Mouse (Mus musculus) cerebellum, postnatal 14 days (tissue): ENCODE measurements around the gene Gdpd3.
"Not testable (repeated sequence)": the region's sequence is repeated elsewhere in the genome, so short reads cannot be mapped to it uniquely, and the experiment has no call there.

Experiments used
- DNase-seq, 2 experiments: peaks; one replicate each; pipeline ENCODE4 v3.0.0; 2021; ENCODE audit warnings: mixed read lengths in 2 of 2

Gene Gdpd3

GRCm38 (mm10) chr7:126766201-126766600 is at the start of gene Gdpd3:
Gdpd3 (plus strand) TSS chr7:126766334.
- DNase-seq, result peak in 1 of 2 experiments; percentile 9

GRCm38 (mm10) chr7:126717566-126717965 is 48.6 kb upstream of the Gdpd3 start:
- DNase-seq, result no peak

- no peak for DNase-seq
These were observed 47.3 kb upstream of the Gdpd3 start for GRCm38 (mm10) chr7:126718787-126719337.

DNA sequence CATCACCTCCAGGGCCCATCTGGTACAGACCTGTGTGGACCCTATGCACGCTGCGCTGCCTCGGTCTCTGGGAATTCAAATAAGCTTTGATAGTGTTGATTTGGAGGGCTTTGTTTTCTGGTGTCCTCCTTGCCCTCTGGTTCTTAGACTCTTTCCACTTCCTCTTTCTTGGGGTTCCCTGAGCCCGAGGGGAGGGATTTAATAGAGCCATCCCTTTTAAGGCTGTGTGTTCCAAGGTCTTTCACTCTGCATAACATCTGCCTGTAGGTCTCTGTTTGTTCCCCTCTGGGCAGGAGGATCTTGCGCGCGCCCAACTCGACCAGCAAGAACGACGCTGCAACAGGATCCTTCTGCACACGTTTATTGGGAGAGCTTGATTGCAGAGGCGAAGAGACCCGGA is 44.5 kb upstream of the Gdpd3 start:
- no peak for DNase-seq

DNA sequence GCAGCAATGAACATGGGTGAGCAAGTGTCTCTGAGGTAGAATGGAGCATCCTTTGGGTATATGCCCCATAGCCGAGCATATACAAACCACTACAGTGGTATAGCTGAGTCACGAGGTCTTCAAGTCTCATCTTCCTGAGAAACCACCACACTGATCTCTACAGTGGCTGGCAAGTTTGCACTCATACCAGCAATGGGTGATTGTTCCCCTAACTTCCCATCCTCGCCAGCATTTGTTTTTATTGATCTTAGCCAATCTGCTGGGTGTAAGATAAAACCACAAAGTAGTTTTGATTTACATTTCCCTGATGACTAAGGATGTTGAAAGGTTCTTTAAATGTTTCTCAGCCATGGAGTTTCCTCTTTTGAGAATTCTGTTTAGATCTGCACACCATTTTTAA is 41.1 kb upstream of the Gdpd3 start:
- DNase-seq, result no peak

DNA sequence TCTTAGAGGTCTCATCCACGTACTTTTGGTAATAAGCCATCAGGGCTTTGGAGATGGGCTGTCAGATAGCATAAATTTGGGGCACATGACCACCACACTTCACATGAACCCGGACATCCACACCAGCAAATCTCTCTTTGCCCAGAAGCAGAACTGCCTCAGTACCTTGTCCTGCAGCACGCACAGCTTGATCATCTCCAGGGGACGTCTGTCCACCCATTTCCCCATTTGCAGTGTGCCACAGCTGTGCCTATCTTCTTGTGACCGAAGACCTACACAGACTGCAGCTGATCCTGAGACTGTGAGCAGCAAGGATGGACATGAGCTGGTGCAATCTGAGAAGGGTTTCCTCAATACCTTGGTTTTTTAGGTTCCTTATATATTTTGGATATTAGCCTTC is 40.5 kb upstream of the Gdpd3 start:
- no peak for DNase-seq

DNA sequence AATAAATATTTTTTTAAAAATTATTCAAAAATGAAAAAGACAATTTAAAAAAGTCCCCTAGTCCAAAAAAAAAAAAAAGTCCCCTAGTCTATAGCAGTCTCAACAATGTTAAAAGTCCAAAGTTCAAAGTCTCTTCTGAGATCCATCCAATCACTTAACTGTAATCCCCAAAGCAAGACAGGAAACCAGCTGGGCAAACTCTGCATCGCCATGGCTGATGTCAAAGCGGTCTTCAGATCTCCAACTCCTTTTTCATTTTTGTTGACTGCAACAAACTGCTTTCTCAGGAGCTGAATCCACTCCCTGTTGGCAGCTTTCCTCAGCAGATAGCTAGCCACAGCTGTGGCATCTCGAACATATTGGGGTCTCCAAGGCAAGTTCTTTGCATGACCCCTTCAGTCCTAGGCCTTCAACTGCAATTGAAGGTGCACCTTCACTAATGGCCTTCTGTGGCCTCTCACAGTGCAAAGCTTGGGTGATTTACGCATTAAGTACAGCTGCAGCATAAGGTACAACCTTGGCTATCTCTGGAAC is 35.8 kb upstream of the Gdpd3 start:
- DNase-seq, result not testable (repeated sequence)

DNA sequence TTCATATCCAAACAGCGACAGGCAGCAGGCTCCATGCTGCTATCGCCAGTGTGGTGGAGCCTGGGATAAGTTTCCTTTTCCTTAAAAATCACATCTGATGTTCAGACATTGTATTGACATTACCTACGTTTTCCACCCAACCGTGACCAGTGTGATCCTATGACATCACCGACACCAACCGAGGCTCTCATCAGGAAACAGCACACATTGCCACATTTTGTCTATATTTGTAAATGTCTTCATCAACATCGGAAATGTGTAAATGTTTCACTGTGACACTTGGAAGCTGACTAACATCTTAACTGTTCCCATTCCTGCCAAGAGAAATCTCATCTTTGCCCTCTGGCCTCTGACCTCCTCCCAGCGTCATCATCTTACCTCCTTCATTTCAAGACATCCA is 30.0 kb upstream of the Gdpd3 start:
- DNase-seq, result no peak

DNA sequence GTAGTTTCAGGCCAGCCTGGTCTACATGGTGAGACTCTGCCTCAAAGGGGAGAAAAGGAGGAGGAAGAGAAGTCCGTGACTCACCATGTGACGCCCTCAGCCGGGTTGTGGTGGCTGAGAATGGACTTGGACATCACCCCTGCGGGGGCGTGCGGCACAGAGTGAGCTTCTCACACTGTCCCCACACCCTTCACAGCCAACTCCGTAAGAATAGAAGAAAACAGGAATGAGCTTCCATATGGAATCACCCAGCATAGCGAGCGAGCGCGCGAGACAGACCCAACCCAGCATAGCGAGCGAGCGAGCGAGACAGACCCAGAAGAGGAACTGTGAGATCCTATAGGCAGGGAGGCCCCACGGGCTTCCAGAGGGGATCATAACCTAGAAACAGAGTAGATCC is 26.6 kb upstream of the Gdpd3 start:
- no peak for DNase-seq

DNA sequence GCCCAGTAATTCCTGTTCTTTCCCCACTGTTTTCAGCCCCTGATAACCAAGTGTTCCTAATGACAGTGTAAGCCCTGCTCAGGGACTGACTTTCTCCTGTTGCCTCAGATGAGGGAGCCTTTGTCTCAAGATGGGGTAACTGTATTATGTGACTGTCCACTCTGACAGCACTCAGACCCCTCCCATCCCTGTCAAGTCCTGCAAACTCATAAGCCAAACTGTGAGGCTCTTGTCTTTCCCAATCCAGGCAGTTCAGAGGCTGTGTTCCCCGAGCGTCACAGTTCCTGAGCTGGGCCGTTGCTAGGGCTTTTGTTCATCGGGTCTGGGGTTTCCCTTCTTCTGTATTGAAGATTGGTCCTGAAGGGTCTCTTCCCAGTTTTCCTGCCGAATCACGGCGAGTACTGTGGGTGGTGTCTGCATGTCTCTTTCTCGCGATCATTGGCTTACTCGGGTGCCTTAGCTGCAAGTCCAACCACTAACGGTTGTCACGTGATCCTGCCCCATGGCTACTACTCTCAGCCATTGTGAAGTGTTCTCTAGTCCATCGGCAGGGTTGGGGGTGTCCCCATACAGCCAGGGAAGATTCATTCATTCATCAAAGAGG is 25.9 kb upstream of the Gdpd3 start:
- no peak for DNase-seq

DNA sequence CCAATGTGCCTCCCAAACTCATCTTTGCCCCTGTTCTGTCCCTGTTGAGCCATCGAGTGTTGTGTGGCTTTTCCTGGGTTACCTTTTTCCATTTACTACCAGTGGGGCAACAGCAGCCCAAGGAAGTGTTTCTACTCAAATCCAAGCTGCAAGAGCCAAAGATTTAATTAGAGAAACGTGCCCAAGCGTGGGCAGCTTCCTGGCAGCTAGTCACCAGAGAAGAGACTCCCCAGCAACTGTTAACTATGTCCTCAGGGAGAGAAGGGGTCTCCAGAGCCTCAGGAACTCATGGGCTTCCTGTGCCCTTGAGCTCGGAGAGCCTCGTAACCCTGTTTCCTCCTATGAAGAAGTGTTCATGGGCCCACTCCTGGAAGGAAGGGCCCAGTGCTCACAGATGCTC is 25.2 kb upstream of the Gdpd3 start:
- DNase-seq, result no peak

DNA sequence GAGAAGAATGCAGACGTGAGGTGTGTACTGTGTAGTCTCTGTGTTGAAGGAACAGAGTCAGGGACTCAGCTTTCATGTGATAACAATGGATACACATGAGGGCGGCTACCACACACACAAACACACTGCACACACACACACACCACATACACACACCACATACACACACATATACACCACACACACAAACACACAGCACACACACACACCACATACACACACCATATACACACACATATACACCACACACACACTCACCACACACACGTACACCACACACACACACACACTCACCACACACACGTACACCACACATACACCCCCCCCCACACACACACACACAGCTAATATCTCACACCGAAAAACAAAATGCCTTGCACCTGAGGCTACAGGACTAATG is 24.7 kb upstream of the Gdpd3 start:
- no peak for DNase-seq

- no peak for DNase-seq
These were observed 24.1 kb upstream of the Gdpd3 start for GRCm38 (mm10) chr7:126741964-126742482.

GRCm38 (mm10) chr7:126746066-126746465 is 20.1 kb upstream of the Gdpd3 start:
- no peak for DNase-seq

DNA sequence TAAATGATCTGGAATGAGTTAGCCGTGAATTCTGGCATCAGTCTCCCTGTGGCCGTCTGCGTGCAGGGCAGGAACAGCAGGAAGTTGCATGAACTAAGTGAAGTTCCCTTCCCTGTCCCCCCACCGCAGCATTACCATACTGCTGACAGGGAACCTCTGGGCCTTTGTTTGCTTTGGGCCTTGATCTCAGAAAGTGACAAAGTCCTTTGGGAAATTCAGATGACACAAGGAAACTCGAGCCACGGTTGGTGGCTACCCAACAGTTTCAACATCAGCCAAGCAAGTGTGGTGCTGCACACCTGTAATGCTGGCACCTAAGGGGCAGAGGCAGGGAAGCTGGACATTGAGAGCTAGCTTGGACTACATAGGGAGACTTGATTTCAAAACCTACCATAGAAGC is 19.3 kb upstream of the Gdpd3 start:
- no peak for DNase-seq

- DNase-seq, result peak in 1 of 2 experiments; percentile 0
These were observed 17.3 kb upstream of the Gdpd3 start for GRCm38 (mm10) chr7:126748824-126749223.

DNA sequence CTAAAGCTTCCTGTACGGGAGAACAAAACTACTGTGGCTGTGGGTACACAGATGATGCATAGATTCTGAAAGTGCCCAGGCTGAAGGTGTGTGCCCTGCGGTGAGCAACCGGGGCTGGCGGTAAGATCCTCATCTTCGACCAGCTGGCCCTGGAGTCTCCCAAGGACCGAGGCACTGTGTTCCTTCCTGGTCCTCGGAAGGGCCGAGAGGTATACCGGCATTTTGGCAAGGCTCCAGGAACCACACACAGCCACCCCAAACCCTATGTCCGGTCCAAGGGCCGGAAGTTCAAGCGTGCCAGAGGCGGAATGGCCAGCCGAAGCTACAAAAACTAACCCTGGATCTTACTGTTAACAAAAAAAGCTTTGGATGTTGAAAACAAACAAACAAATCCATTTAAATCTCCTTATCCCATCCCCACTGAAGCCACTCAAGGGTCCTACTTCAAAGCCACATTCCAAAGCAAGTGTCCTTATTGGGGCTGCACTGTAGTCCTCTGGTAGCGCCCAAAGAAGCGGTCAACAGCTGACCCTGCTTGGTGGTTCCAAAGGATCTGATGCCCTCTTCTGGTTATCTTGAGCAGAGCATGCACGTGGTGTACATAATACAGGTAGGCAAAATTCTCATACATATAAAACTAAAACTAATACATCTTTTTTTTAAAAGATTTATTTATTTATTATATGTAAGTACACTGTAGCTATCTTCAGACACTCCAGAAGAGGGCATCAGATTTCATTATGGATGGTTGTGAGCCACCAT is 16.4 kb upstream of the Gdpd3 start:
- DNase-seq, result peak in 1 of 2 experiments; percentile 3

DNA sequence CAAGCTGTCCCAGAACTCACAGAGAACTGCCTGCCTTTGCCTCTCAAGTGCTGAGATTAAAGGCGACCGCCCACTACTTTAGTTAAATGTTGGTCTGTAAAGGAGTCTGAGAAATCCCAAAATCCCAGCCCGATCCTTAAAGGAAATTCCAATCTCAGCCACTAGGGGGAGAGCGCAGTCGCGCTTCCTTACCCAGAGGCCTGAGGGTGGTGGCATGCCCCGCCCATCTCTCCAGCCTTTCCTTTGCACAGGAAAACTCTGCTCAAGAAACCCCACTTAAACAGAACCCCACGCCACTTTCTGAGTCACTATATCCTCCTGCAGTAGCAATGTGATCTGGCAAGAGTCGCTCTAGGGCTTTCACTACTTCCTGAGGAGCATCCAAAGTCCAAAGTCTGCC is 11.3 kb upstream of the Gdpd3 start:
- DNase-seq, result peak; percentile 89 to 90

DNA sequence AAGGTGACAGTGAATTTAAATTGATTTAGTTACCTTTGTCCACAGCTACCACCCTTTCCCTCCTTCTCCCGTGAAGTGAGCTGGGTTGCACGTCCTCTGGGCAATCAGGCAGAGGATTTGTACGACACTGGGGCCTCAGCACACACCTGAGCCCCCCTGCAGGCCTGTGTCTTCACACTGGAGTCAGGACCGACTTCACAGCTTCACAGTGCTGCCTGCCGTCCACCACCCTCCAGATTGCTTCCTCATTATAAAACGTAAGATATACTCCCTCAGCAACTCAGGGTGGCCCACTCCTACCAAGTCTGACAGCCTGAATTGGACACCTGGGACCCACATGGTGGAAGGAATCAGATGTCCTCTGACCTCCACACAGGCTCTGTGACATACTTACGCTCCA is 7.6 kb upstream of the Gdpd3 start:
- DNase-seq, result no peak

DNA sequence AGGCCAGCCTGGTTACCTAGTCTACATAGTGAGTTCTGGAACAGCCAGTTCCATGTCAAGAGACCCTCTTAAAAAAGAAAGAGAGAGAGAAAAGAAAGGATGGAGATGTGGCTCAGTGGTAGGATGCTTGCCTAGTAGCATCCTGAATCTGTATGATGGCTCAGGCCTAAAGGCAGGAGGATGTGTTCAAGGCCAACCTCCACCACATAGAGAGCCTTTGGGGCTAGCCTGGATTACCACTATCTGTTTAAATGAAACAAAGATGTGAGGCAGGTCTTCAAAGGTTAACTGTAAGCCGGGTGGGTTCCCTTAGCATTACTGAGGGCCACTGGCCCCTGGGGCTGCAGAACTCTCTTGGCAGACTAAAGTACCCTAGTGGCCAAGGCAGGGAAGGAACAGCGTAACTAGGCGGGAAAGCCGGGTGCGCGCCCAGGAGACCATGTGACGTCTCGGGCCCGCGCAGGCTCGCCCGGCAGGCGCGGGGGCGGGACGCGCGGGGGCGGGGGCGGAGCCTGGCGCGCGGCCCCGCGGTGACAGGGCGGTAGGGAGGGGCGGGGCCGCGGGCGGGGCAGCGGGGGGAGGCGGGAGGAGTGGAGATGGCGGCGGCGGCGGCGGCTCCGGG is 7.0 kb upstream of the Gdpd3 start, which contains the start of gene Mapk3:
Mapk3 (plus strand) TSS at position 552 of the 622 bp plus-strand sequence.
- DNase-seq, result peak; percentile 92 to 93

DNA sequence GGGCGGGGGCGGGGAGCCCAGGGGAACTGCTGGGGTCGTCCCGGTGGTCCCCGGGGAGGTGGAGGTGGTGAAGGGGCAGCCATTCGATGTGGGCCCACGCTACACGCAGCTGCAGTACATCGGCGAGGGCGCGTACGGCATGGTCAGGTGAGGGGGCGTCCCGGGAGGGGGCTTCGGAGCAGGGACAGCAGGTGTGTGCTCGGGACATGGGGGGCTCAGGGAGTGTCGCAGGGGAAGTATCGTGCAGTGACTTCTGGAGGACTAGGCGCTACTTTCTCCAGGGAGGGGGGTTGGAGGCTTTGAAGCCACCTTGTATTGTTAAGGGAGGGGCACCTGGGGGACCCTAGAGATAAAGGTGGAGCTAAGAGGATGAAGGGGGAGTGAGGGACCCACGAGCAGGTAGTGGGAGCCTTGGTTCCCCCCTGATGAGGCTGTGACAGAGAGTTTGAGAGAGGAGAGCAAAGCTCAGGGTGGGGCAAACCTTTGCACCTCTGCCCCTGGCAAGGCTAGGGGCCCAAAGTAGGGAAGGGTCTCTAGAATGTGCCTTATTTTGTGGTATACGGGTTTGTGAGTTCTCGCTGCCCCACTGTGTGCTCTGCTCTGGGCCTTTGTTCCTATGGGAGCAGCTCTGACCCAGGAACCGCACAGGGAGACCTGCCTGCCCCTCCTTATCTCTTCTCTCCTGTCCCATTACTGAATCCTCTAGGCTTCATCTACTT is 6.3 kb upstream of the Gdpd3 start:
- DNase-seq, result peak in 1 of 2 experiments; percentile 39

DNA sequence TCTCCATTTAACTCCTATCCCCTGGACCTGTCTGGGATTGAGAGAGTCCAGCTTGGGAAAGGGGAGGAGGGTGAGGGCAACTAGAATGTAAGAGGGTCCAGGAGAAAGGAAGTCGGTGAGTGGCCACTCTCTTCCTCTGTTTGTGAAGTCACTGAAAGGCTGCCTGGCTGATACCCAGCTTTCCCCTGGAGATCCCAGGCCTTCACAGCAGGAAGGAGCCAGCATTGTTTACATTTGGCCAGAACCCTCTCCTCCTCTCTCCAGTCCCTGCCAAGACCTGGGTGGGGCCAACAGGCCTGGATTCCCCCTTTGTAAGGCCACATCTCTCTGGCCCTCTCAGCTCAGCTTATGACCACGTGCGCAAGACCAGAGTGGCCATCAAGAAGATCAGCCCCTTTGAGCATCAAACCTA is 5.7 kb upstream of the Gdpd3 start:
- DNase-seq, result peak; percentile 68 to 74

DNA sequence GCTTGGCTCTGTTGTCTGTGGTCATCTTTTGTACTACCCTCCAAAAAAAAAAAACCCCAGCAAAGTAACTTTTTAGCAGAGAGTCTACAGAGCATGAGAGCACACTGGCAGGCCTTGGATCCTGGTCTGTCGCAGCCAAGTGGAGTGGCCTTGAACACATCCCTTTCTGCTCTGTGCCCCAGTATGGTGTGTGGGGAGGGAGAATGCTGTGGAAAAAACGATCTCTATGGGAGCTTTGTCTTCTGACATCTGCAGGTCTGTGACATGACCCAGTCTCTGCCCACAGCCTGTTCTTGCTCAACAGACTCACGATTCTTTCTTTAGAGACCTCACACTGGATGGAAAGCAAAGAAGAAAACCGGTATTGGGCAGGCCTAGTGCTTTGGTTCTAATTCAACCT is 5.2 kb upstream of the Gdpd3 start:
- DNase-seq, result no peak
